Mouse (Mus musculus): ENCODE data around the gene Lpp. TPM values are rescaled to one million over a fixed set of nuclear protein-coding genes. Genes with fewer than 3 reads are reported as not detected.

Lpp gene
- polyA plus RNA-seq, 1 experiment from 2014 or later, result 11.5 TPM

- H3K4me2 ChIP-seq, result no peak overlapping the region
- H3K27me3 ChIP-seq, result no peaks in the 10 kb centered on the region
- 50% methylated on average over 4 of the region's 4 CpGs for WGBS
- H3K27ac ChIP-seq (replicated peaks), result no peak overlapping the region
- H3K4me1 ChIP-seq (replicated peaks), result peaks cover 4% of the 10 kb centered on the region
- H3K4me3 ChIP-seq, result no peak overlapping the region
- H3K9ac ChIP-seq, result no peak overlapping the region
- ATAC-seq (ENCODE audit: low FRiP score, low read depth), result no peak
- H3K36me3 ChIP-seq, result no peaks in the 10 kb centered on the region
- H3K9me3 ChIP-seq, result no peaks in the 10 kb centered on the region
Observed at GRCm38 (mm10) chr16:24454493-24454892, 61.2 kb downstream of the Lpp start.

GRCm38 (mm10) chr16:24455361-24455855 is 62.1 kb downstream of the Lpp start:
- Histone ChIP-seq H3K9me3 (no peaks in the 10 kb centered on the region), H3K27ac (replicated peaks) (no peak overlapping the region), H3K27me3 (no peaks in the 10 kb centered on the region), H3K4me2 (no peak overlapping the region), H3K4me1 (replicated peaks) (peaks cover 4% of the 10 kb centered on the region), H3K9ac (no peak overlapping the region), H3K4me3 (no peak overlapping the region), H3K36me3 (no peaks in the 10 kb centered on the region)
- ATAC-seq (ENCODE audit: low FRiP score, low read depth), result no peak
- WGBS, result 60% methylated on average over 3 of the region's 3 CpGs

GRCm38 (mm10) chr16:24463842-24464241 is 70.5 kb downstream of the Lpp start:
- Histone ChIP-seq H3K36me3 (no peaks in the 10 kb centered on the region), H3K27me3 (no peaks in the 10 kb centered on the region), H3K4me2 (no peak overlapping the region), H3K9me3 (no peaks in the 10 kb centered on the region), H3K27ac (replicated peaks) (no peak overlapping the region), H3K4me1 (replicated peaks) (no peaks in the 10 kb centered on the region), H3K4me3 (no peak overlapping the region), H3K9ac (no peak overlapping the region)
- no peak for ATAC-seq (ENCODE audit: low FRiP score, low read depth)
- 85% methylated on average over 2 of the region's 2 CpGs for WGBS

GRCm38 (mm10) chr16:24464436-24464835 is 71.1 kb downstream of the Lpp start:
- no peak overlapping the region for H3K4me2 ChIP-seq
- H3K27me3 ChIP-seq, result no peaks in the 10 kb centered on the region
- H3K4me1 ChIP-seq (replicated peaks), result no peaks in the 10 kb centered on the region
- ATAC-seq (ENCODE audit: low FRiP score, low read depth), result no peak
- no peaks in the 10 kb centered on the region for H3K36me3 ChIP-seq
- H3K9ac ChIP-seq, result no peak overlapping the region
- no peaks in the 10 kb centered on the region for H3K9me3 ChIP-seq
- H3K27ac ChIP-seq (replicated peaks), result no peak overlapping the region
- WGBS, result 82% methylated on average over 5 of the region's 5 CpGs
- no peak overlapping the region for H3K4me3 ChIP-seq

- Histone ChIP-seq H3K27ac (replicated peaks) (no peak overlapping the region), H3K27me3 (no peaks in the 10 kb centered on the region), H3K9ac (no peak overlapping the region), H3K9me3 (no peaks in the 10 kb centered on the region), H3K4me1 (replicated peaks) (no peaks in the 10 kb centered on the region), H3K4me3 (no peak overlapping the region), H3K4me2 (no peak overlapping the region), H3K36me3 (no peaks in the 10 kb centered on the region)
- ATAC-seq (ENCODE audit: low FRiP score, low read depth), result no peak
- 84% methylated on average over 5 of the region's 5 CpGs for WGBS
Observed at GRCm38 (mm10) chr16:24465633-24466032, 72.3 kb downstream of the Lpp start.

GRCm38 (mm10) chr16:24467544-24468290 is 74.4 kb downstream of the Lpp start:
- Histone ChIP-seq H3K36me3 (no peaks in the 10 kb centered on the region), H3K9ac (no peak overlapping the region), H3K27ac (replicated peaks) (no peak overlapping the region), H3K4me1 (replicated peaks) (no peaks in the 10 kb centered on the region), H3K4me3 (no peak overlapping the region), H3K4me2 (no peak overlapping the region), H3K9me3 (no peaks in the 10 kb centered on the region), H3K27me3 (no peaks in the 10 kb centered on the region)
- WGBS, result 86% methylated on average over 17 of the region's 17 CpGs
- ATAC-seq (ENCODE audit: low FRiP score, low read depth), result no peak

GRCm38 (mm10) chr16:24469313-24469712 is 76.0 kb downstream of the Lpp start:
- 49% methylated on average over 3 of the region's 3 CpGs for WGBS
- no peak overlapping the region for H3K9ac ChIP-seq
- H3K4me2 ChIP-seq, result no peak overlapping the region
- no peaks in the 10 kb centered on the region for H3K9me3 ChIP-seq
- H3K4me1 ChIP-seq (replicated peaks), result no peaks in the 10 kb centered on the region
- no peak overlapping the region for H3K4me3 ChIP-seq
- ATAC-seq (ENCODE audit: low FRiP score, low read depth), result no peak
- H3K36me3 ChIP-seq, result no peaks in the 10 kb centered on the region
- H3K27me3 ChIP-seq, result no peaks in the 10 kb centered on the region
- no peak overlapping the region for H3K27ac ChIP-seq (replicated peaks)

- Histone ChIP-seq H3K9me3 (no peaks in the 10 kb centered on the region), H3K27me3 (no peaks in the 10 kb centered on the region)
Observed at GRCm38 (mm10) chr16:24470601-24471000, 77.3 kb downstream of the Lpp start.

GRCm38 (mm10) chr16:24471029-24471428 is 77.7 kb downstream of the Lpp start:
- WGBS, result 71% methylated on average over 4 of the region's 4 CpGs
- Histone ChIP-seq H3K4me1 (replicated peaks) (peaks cover 6% of the 10 kb centered on the region; the same call in 1 of the 2 replicates), H3K27me3 (no peaks in the 10 kb centered on the region), H3K27ac (replicated peaks) (no peak overlapping the region), H3K4me2 (no peak overlapping the region), H3K36me3 (no peaks in the 10 kb centered on the region), H3K9me3 (no peaks in the 10 kb centered on the region), H3K9ac (no peak overlapping the region), H3K4me3 (no peak overlapping the region)
- ATAC-seq (ENCODE audit: low FRiP score, low read depth), result no peak

More at GRCm38 (mm10) chr16:24470601-24471000, 77.3 kb downstream of the Lpp start:
- WGBS, result 63% methylated on average over 1 of the region's 1 CpGs
- no peaks in the 10 kb centered on the region for H3K36me3 ChIP-seq
- no peak for ATAC-seq (ENCODE audit: low FRiP score, low read depth)
- H3K27ac ChIP-seq (replicated peaks), result no peak overlapping the region
- 0 out of 2 replicates have a peak, but pooled peaks cover 2% of the 10 kb centered on the region for H3K4me1 ChIP-seq (replicated peaks)
- no peak overlapping the region for H3K4me3 ChIP-seq
- H3K4me2 ChIP-seq, result no peak overlapping the region
- H3K9ac ChIP-seq, result no peak overlapping the region

GRCm38 (mm10) chr16:24471801-24472200 is 78.5 kb downstream of the Lpp start:
- H3K36me3 ChIP-seq, result no peaks in the 10 kb centered on the region
- no peak overlapping the region for H3K4me3 ChIP-seq
- no peaks in the 10 kb centered on the region for H3K27me3 ChIP-seq
- H3K9ac ChIP-seq, result no peak overlapping the region
- 32% methylated on average over 1 of the region's 1 CpGs for WGBS
- H3K4me2 ChIP-seq, result no peak overlapping the region
- peaks cover 10% of the 10 kb centered on the region for H3K4me1 ChIP-seq (replicated peaks)
- no peak for ATAC-seq (ENCODE audit: low FRiP score, low read depth)
- H3K9me3 ChIP-seq, result no peaks in the 10 kb centered on the region
- no peak overlapping the region for H3K27ac ChIP-seq (replicated peaks)

GRCm38 (mm10) chr16:24473966-24474365 is 80.7 kb downstream of the Lpp start:
- H3K27ac ChIP-seq (replicated peaks), result no peak overlapping the region
- H3K4me1 ChIP-seq (replicated peaks), result peaks cover 14% of the 10 kb centered on the region
- no peaks in the 10 kb centered on the region for H3K27me3 ChIP-seq
- H3K4me3 ChIP-seq, result no peak overlapping the region
- H3K9me3 ChIP-seq, result no peaks in the 10 kb centered on the region
- 85% methylated on average over 3 of the region's 3 CpGs for WGBS
- H3K4me2 ChIP-seq, result no peak overlapping the region
- no peak overlapping the region for H3K9ac ChIP-seq
- ATAC-seq (ENCODE audit: low FRiP score, low read depth), result no peak
- H3K36me3 ChIP-seq, result no peaks in the 10 kb centered on the region

- no peaks in the 10 kb centered on the region for H3K9me3 ChIP-seq
- no peak overlapping the region for H3K4me2 ChIP-seq
- no peak for ATAC-seq (ENCODE audit: low FRiP score, low read depth)
- H3K4me3 ChIP-seq, result no peak overlapping the region
- H3K4me1 ChIP-seq (replicated peaks), result peaks cover 14% of the 10 kb centered on the region
- WGBS, result 74% methylated on average over 6 of the region's 6 CpGs
- no peak overlapping the region for H3K27ac ChIP-seq (replicated peaks)
- no peak overlapping the region for H3K9ac ChIP-seq
- H3K36me3 ChIP-seq, result no peaks in the 10 kb centered on the region
- H3K27me3 ChIP-seq, result no peaks in the 10 kb centered on the region
Observed at GRCm38 (mm10) chr16:24474781-24475180, 81.5 kb downstream of the Lpp start.

All from hindbrain, embryonic 15.5 days (tissue).